Mouse (Mus musculus) midbrain, embryonic 15.5 days (tissue): ENCODE measurements around the gene Mark1. TPM values are rescaled to one million over a fixed set of nuclear protein-coding genes. Genes with fewer than 3 reads are reported as not detected.

Source experiments
- ATAC-seq: fragments of 200-750 bp; cut with Nextera tagmentation; replicated peaks from 2 replicates; pipeline ENCODE4 v1.8.0; 2017; ENCODE audit warnings: moderate TSS enrichment
- H3K27ac ChIP-seq: fragments of 300-500 bp; sonication (generic); 2 replicates; pipeline ENCODE4 v1.5.1; 2015; ENCODE audit warnings: mild to moderate bottlenecking, inconsistent platforms
- H3K27me3 ChIP-seq: fragments of 300-500 bp; sonication (generic); replicated peaks from 2 replicates; pipeline ENCODE4 v1.6.1; 2015; ENCODE audit warnings: inconsistent platforms
- H3K36me3 ChIP-seq: fragments of 300-500 bp; sonication (generic); replicated peaks from 2 replicates; pipeline ENCODE4 v1.6.1; 2015; ENCODE audit warnings: inconsistent platforms
- H3K4me1 ChIP-seq: fragments of 300-500 bp; sonication (generic); 2 replicates; pipeline ENCODE4 v1.6.1; 2015; ENCODE audit warnings: inconsistent platforms
- H3K4me2 ChIP-seq: fragments of 300-500 bp; sonication (generic); 2 replicates; pipeline ENCODE4 v1.6.1; 2015; ENCODE audit warnings: inconsistent platforms, mild to moderate bottlenecking, moderate library complexity
- H3K4me3 ChIP-seq: fragments of 300-500 bp; sonication (generic); 2 replicates; pipeline ENCODE4 v1.5.1; 2015; ENCODE audit warnings: mild to moderate bottlenecking, inconsistent platforms
- H3K9ac ChIP-seq: fragments of 300-500 bp; sonication (generic); 2 replicates; pipeline ENCODE4 v1.6.1; 2015; ENCODE audit warnings: mild to moderate bottlenecking, inconsistent platforms
- H3K9me3 ChIP-seq: fragments of 300-500 bp; sonication (generic); 2 replicates; pipeline ENCODE4 v1.6.1; 2016; ENCODE audit warnings: inconsistent platforms
- WGBS: fragments of 180-500 bp; shearing (Covaris S2); methylation state at CpG from one replicate; pipeline ENCODE4 v1.1.7; 2015; ENCODE audit warnings: mixed read lengths; 5-methylcytosine and 5-hydroxymethylcytosine counted together
- polyA plus RNA-seq: library from polyadenylated mRNA; unstranded; fragments of >200 nt; fragmentation: Nextera tagmentation; extraction: Ambion mirVana; gene quantifications from 2 replicates; pipeline ENCODE4 v1.2.1, GENCODE M21; 2015

Gene Mark1
- polyA plus RNA-seq, result 15.8 and 17.3 TPM in 2 replicates

DNA sequence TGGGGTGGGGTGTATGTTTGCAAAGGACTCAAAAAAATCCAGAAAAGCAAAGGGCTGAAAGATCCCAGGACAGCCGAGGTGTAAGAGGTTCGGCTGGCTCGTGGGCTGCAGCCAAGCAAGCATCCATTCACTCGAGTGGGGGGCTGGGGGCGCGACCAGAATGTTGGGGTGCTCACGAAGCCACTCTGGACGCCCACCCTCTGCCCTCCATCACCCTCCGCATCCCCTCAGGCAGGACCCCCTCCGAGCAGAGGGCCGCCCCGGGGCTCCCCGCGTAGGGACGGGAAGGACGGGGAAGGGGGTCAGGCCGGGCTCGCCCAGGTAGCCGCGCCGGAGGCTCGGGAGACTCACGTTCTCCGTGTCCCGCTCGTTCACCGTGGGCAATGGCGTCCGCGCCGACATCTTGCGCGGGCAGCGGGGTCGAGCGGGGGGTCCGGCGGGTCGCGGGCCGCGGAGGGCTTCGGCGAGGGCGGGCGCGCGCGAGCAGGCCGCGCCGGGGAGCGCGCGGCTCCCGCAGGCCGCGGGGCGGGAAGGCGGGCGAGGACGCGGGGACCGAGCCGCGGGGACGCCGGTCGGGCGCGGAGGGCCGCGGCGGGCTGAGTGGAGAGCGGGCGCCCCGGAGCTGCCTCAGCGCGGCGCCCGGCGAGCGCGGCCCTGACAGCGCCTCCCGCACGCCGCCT is at the start of gene Mark1:
Gene Mark1, minus strand, starts transcription at position 500 of the 680 bp plus-strand sequence.
- Histone ChIP-seq H3K4me2 (peak within 1 kb of the TSS; percentile 77), H3K36me3 (no peaks in the 10 kb centered on the region), H3K27ac (peak within 1 kb of the TSS; percentile 96), H3K27me3 (no peaks in the 10 kb centered on the region), H3K4me1 (peaks cover 26% of the 10 kb centered on the region), H3K9me3 (no peaks in the 10 kb centered on the region), H3K9ac (peak within 1 kb of the TSS; percentile 99), H3K4me3 (peak within 1 kb of the TSS; percentile 99)
- 0% methylated on average over 57 of the region's 88 CpGs for WGBS
- peak; percentile 69 for ATAC-seq

DNA sequence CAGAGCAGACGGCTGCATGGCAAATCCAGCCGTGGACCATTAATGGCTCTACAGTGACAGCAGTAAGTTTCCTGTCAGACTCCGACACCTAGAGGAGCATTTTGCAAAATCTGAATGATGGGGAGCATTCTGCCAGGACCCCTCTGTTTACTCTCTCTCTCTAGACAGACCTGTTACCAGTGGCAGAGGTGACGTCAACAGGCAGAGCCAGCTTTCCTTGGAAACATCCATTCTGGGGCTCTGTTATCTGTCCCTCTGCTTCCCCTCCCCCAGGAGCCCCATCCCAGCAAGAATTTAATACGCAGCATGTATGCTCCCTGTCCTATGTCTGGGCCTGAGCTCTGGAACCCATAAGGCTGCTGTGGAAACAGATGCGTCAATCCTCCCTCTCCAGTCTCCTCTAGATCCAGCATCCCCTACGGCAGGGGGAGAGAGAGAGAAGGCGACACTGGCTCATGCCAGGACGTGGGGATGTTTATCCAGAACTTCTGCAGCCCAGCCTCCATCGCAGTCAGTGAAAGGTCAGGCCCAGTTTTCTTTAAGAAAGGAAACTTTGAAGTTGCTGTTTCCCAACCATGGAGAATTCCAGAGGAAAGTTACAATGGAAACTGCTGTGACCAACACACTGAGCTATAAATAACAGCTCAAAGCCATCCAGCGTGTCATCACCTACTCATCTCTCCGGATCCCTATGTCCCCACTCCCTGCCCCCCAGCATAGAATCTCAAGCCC is 48.3 kb upstream of the Mark1 start:
- Histone ChIP-seq H3K4me3 (no peak overlapping the region), H3K27me3 (no peaks in the 10 kb centered on the region), H3K9ac (no peak overlapping the region), H3K9me3 (no peaks in the 10 kb centered on the region), H3K4me1 (no peaks in the 10 kb centered on the region), H3K36me3 (no peaks in the 10 kb centered on the region), H3K4me2 (no peak overlapping the region), H3K27ac (no peak overlapping the region)
- 80% methylated on average over 12 of the region's 12 CpGs for WGBS
- no peak for ATAC-seq

DNA sequence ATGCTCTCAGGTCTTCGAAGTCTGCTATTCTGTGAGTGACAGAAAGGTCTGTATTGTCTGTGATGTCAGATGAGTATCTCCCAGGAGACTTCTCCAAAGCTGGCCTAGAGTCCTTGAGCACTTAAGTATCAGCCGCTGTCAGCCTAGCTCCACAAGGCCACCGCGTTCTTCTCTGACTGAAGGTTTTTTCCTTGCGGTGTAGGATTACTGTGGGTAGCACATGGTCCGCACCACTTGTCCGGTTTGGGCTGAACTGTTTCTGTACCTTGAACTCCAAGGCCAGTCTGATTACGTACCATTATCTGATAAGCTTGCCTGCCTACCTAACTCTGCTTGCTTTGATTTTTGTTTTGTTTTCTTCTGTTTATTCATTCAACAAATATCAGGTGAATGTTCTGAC is 47.1 kb upstream of the Mark1 start:
- Histone ChIP-seq H3K9ac (no peak overlapping the region), H3K4me2 (no peak overlapping the region), H3K9me3 (no peaks in the 10 kb centered on the region), H3K4me1 (no peaks in the 10 kb centered on the region), H3K36me3 (no peaks in the 10 kb centered on the region), H3K4me3 (no peak overlapping the region), H3K27me3 (no peaks in the 10 kb centered on the region), H3K27ac (no peak overlapping the region)
- ATAC-seq, result no peak
- 90% methylated on average over 8 of the region's 8 CpGs for WGBS

DNA sequence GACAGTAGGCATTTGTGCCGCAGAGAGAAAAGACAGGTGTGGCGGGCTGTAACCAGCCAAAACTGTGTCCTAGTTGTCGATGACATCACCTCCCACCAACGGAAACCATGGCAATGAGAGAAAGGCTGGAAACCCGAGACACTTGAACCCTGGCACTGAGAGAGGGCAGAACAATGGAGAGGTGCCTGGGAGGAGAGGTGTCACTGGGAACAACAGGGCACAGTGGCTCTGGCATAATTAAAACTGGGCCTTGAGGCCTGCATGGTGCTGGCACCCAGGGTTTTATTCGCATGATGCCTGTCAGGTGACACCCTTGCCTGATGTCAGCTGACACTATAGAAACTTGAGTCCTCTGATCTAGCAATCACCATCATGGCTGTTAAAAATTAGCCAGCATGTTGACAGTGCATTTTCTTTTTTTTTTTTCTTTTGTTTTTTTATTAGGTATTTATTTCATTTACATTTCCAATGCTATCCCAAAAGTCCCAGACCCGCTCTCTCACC is 38.9 kb upstream of the Mark1 start:
- no peaks in the 10 kb centered on the region for H3K9me3 ChIP-seq
- H3K4me1 ChIP-seq, result no peaks in the 10 kb centered on the region
- no peak for ATAC-seq
- no peak overlapping the region for H3K9ac ChIP-seq
- H3K36me3 ChIP-seq, result no peaks in the 10 kb centered on the region
- H3K27ac ChIP-seq, result no peak overlapping the region
- H3K4me3 ChIP-seq, result no peak overlapping the region
- H3K27me3 ChIP-seq, result no peaks in the 10 kb centered on the region
- 65% methylated on average over 7 of the region's 7 CpGs for WGBS
- H3K4me2 ChIP-seq, result no peak overlapping the region

DNA sequence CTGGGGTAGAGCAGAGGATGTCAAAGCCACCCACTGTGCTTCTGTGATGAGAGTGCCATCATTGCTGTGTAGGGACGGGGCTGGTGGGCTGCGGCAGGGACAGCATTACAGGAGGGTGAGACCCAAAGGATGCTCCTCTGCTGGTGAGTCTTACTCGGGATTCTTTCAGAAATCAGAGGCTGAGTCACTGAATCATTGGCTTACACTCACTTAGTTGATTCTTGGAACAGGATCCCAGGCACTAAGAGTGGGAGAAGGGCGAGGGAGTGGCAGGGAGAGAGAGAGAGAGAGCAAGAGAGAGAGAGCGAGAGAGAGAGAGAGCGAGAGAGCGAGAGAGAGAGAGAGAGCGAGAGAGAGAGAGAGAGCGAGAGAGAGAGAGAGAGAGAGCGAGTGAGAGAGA is 31.2 kb upstream of the Mark1 start:
- Histone ChIP-seq H3K27me3 (no peaks in the 10 kb centered on the region), H3K4me2 (no peak overlapping the region), H3K4me3 (no peak overlapping the region), H3K36me3 (no peaks in the 10 kb centered on the region), H3K9me3 (no peaks in the 10 kb centered on the region), H3K9ac (no peak overlapping the region), H3K4me1 (no peaks in the 10 kb centered on the region), H3K27ac (no peak overlapping the region)
- 91% methylated on average over 10 of the region's 10 CpGs for WGBS
- no peak for ATAC-seq

DNA sequence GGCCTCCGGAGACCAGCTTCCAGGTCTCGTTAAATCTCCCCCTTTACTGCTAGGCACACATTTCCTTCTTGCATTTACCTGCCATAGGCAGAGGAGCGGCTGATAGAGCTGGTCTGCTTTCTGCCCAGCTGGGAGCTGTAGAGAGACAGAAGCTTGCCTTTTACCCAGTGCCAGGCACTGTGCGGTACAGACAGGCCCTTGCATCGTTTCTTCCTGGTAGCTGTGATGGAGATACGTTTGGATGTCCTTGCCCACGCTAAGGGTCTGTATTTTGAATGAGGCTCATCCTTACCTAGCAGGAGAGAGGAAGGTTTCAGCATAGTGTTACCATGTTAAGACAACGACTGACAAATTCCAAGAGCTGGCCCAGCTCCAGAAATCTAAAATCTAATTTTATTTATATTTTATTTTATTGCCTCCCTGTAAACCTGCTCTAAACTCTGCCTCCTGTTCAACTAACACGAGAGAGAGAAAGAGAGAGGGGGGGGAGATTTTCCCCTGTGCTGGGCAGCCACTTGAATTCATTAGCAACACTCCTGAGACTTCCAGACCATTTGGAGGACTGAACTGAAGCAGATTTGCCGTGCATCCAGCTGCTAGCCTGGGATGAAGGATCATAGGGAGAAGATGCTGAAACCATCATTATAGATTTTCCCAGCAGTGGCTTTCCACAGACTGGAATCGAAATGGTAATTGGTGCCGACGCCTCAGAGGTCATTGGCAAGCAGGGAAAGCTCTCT is 21.2 kb upstream of the Mark1 start:
- Histone ChIP-seq H3K4me2 (no peak overlapping the region), H3K27me3 (no peaks in the 10 kb centered on the region), H3K27ac (no peak overlapping the region), H3K9me3 (no peaks in the 10 kb centered on the region), H3K36me3 (no peaks in the 10 kb centered on the region), H3K4me3 (no peak overlapping the region), H3K9ac (no peak overlapping the region), H3K4me1 (peaks cover 11% of the 10 kb centered on the region)
- 56% methylated on average over 13 of the region's 13 CpGs for WGBS
- peak; percentile 63; the same call in 1 of the 2 replicates for ATAC-seq

DNA sequence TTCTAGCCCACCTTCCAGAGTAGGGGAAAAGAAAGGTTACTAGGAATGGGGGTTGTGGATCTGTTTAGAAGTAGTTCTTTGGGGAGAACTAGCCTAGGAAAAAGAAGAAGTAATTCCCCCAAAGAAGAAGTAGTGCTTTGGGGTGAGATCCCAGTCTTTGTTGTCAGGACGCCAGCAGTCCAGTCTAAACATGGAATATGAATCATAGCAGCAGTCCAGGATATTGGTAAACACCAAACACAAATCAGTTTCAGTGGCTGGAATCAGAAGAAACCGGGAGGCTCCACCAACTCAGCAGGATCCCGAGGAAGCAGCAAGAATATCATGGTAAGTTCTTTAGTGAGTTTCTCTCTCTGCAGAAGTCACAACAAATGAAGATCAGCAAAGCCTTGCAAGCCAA is 13.2 kb upstream of the Mark1 start:
- 90% methylated on average over 3 of the region's 3 CpGs for WGBS
- no peak for ATAC-seq

DNA sequence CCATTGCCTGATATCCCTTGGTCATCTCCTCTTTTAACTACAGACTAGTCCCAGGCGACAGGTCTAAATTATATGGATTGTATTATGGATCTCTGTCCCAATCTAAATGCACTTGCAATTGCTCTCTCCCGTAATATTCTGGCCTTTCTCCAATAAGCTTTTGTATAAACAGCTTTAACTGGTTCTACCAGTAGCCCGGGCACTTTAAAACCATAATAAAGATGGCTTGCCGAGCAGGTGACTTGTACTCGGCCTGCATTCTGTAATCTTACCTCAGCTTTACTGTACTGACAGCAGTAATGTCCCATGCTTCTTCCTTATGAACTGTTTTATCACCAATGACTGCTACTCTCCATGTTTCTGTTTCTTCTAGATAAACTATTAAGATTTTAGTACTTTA is 7.7 kb upstream of the Mark1 start:
- H3K4me3 ChIP-seq, result no peak overlapping the region
- H3K9ac ChIP-seq, result no peak overlapping the region
- no peak for ATAC-seq
- H3K4me2 ChIP-seq, result no peak overlapping the region
- no peaks in the 10 kb centered on the region for H3K36me3 ChIP-seq
- H3K9me3 ChIP-seq, result no peaks in the 10 kb centered on the region
- 86% methylated on average over 5 of the region's 5 CpGs for WGBS
- H3K27me3 ChIP-seq, result no peaks in the 10 kb centered on the region
- no peak overlapping the region for H3K27ac ChIP-seq
- no peaks in the 10 kb centered on the region for H3K4me1 ChIP-seq

More for the DNA sequence above, 13.2 kb upstream of the Mark1 start:
- H3K36me3 ChIP-seq, result no peaks in the 10 kb centered on the region
- H3K4me2 ChIP-seq, result no peak overlapping the region
- H3K9ac ChIP-seq, result no peak overlapping the region
- no peaks in the 10 kb centered on the region for H3K27me3 ChIP-seq
- no peak overlapping the region for H3K27ac ChIP-seq
- no peak overlapping the region for H3K4me3 ChIP-seq
- H3K4me1 ChIP-seq, result no peaks in the 10 kb centered on the region
- H3K9me3 ChIP-seq, result no peaks in the 10 kb centered on the region

DNA sequence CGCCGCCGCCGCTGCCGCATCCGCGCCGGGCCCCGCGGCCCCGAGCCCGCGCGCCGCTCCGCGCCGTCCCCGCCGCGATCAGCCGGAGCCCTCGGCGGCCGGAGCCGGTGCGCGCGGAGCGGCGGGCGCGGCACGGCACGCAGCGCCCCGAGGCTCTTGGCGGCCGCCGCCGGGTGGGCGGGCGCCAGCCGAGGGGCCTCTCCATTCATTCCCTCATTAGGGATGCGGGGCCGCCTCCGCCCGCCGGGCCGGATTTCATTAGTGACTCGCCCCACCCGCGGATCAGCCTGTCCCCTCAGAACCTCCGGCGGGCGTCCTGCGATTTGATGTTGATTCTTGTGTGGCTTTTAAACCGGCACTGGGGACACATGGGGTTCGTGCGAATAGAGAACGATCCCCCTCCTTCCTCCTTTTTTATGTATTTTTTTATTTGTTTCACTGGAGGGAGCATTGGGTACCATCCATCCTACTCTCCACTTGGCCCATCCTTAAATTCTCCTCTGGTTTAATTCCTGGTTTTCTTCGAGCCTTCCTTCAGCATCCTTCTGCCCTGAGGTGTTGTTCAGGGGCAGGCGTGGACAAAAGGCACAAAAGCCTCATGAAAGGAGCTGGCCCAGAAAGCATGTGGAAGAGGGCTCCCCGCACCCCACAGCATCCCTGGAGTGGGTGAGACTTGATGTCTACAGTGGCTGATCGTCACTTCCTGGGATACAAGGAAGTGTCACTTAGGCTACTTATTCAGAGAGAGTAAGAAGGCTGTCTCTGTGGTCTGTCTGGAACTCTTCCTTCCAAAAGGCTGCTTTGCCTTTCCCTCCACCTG is 620 bp upstream of the Mark1 start:
- peak overlapping the region; percentile 77 for H3K4me2 ChIP-seq
- peak; percentile 84 for ATAC-seq
- peak overlapping the region; percentile 99 for H3K4me3 ChIP-seq
- H3K9ac ChIP-seq, result peak overlapping the region; percentile 99
- H3K27ac ChIP-seq, result peak overlapping the region; percentile 96
- no peaks in the 10 kb centered on the region for H3K36me3 ChIP-seq
- under 1% methylated on average over 62 of the region's 65 CpGs for WGBS
- no peaks in the 10 kb centered on the region for H3K9me3 ChIP-seq
- H3K27me3 ChIP-seq, result no peaks in the 10 kb centered on the region
- H3K4me1 ChIP-seq, result peaks cover 26% of the 10 kb centered on the region

DNA sequence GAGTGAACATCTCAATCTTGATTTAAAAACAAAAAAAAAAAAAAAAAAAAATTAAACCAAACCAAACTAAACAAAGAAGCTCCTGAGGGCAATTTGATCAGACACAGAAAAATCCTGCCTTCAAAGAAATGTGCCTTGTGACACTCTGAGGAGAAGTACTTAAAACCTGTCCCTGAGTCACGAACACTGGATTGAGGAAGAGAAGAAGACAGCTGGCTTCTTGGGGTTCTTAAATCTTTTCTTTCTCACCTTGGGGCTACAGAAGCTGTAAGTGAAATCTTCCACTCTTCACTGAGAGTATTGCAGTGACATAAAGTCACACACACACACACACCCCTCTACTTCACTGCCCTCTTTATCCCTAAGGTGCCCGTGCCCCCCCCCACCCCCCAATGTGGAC is 739 bp downstream of the Mark1 start:
- peak; percentile 31 for ATAC-seq

DNA sequence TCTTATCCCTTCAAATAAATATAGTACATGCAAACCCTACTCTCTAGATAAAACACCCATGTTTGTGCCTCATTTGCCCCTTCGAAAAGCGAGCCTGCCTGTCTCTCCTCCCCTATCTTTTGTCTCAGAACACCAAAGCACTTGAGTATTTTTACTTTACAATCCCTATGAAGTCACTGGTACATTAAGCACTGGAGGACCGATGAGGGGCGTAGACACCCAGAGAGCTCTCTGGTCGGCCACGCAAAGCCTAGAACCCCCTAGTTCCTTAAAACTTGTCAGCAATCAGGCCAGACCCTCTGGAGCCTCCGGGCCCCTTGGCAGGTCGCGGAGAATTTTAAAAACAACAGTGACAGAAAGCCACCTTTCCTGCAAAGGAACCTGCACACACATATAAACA is 1.2 kb downstream of the Mark1 start:
- Histone ChIP-seq H3K4me1 (peaks cover 26% of the 10 kb centered on the region), H3K9ac (peak overlapping the region; percentile 49), H3K27ac (peak overlapping the region; percentile 96), H3K27me3 (no peaks in the 10 kb centered on the region), H3K9me3 (no peaks in the 10 kb centered on the region), H3K36me3 (no peaks in the 10 kb centered on the region), H3K4me2 (peak overlapping the region; percentile 77), H3K4me3 (peak overlapping the region; percentile 99)
- ATAC-seq, result no peak
- WGBS, result 18% methylated on average over 9 of the region's 9 CpGs

More for the DNA sequence above, 739 bp downstream of the Mark1 start:
- peaks cover 26% of the 10 kb centered on the region for H3K4me1 ChIP-seq
- H3K36me3 ChIP-seq, result no peaks in the 10 kb centered on the region
- 0% methylated on average over 2 of the region's 2 CpGs for WGBS
- H3K27ac ChIP-seq, result peak overlapping the region; percentile 96
- H3K27me3 ChIP-seq, result no peaks in the 10 kb centered on the region
- H3K4me3 ChIP-seq, result peak overlapping the region; percentile 99
- peak overlapping the region; percentile 77 for H3K4me2 ChIP-seq
- H3K9me3 ChIP-seq, result no peaks in the 10 kb centered on the region
- H3K9ac ChIP-seq, result peak overlapping the region; percentile 99
